Mouse (Mus musculus): ENCODE data around the gene Disp1.
A peak's percentile ranks its signal among the peaks of the same experiment; 100 is the strongest.

The Disp1 gene

GRCm38 (mm10) chr1:183084085-183085050 lies 137.0 kb downstream of the Disp1 start:
- DNase-seq (ENCODE audit: low spot score): no peak

- no peak for DNase-seq (ENCODE audit: low spot score)
These were observed 138.9 kb downstream of the Disp1 start for GRCm38 (mm10) chr1:183082436-183082835.

GRCm38 (mm10) chr1:183081126-183081525 lies 140.2 kb downstream of the Disp1 start:
- no peak for DNase-seq (ENCODE audit: low spot score)

GRCm38 (mm10) chr1:183075121-183075822 lies 146.1 kb downstream of the Disp1 start:
- no peak for DNase-seq (ENCODE audit: low spot score)

- DNase-seq (ENCODE audit: low spot score): peak; percentile 65
These were observed 148.9 kb downstream of the Disp1 start for GRCm38 (mm10) chr1:183072263-183073050.

GRCm38 (mm10) chr1:183069954-183070649 lies 151.2 kb downstream of the Disp1 start:
- no peak for DNase-seq (ENCODE audit: low spot score)

- DNase-seq (ENCODE audit: low spot score): peak; percentile 31
These were observed 153.5 kb downstream of the Disp1 start for GRCm38 (mm10) chr1:183067807-183068206.

- no peak for DNase-seq (ENCODE audit: low spot score)
These were observed 154.3 kb downstream of the Disp1 start for GRCm38 (mm10) chr1:183066981-183067380.

- no peak for DNase-seq (ENCODE audit: low spot score)
These were observed 160.7 kb downstream of the Disp1 start for GRCm38 (mm10) chr1:183060611-183061010.

- peak; percentile 62 for DNase-seq (ENCODE audit: low spot score)
These were observed 165.1 kb downstream of the Disp1 start for GRCm38 (mm10) chr1:183056289-183056655.

GRCm38 (mm10) chr1:183055608-183056288 lies 165.6 kb downstream of the Disp1 start:
- DNase-seq (ENCODE audit: low spot score): peak; percentile 93

GRCm38 (mm10) chr1:183052663-183053062 lies 168.7 kb downstream of the Disp1 start:
- DNase-seq (ENCODE audit: low spot score): no peak

- DNase-seq (ENCODE audit: low spot score): peak; percentile 52
These were observed 172.0 kb downstream of the Disp1 start for GRCm38 (mm10) chr1:183049295-183049694.

GRCm38 (mm10) chr1:183047913-183048523 lies 173.3 kb downstream of the Disp1 start:
- peak; percentile 22 for DNase-seq (ENCODE audit: low spot score)

- DNase-seq (ENCODE audit: low spot score): peak; percentile 84
These were observed 174.0 kb downstream of the Disp1 start for GRCm38 (mm10) chr1:183047191-183047912.

GRCm38 (mm10) chr1:183046081-183046480 lies 175.2 kb downstream of the Disp1 start:
- no peak for DNase-seq (ENCODE audit: low spot score)

GRCm38 (mm10) chr1:183043161-183043812 lies 178.0 kb downstream of the Disp1 start:
- DNase-seq (ENCODE audit: low spot score): no peak

- no peak for DNase-seq (ENCODE audit: low spot score)
These were observed 179.6 kb downstream of the Disp1 start for GRCm38 (mm10) chr1:183041703-183042102.

- no peak for DNase-seq (ENCODE audit: low spot score)
These were observed 180.4 kb downstream of the Disp1 start for GRCm38 (mm10) chr1:183040847-183041382.

Data from adipocyte (in vitro differentiated cells).